In the genomic region with DNA sequence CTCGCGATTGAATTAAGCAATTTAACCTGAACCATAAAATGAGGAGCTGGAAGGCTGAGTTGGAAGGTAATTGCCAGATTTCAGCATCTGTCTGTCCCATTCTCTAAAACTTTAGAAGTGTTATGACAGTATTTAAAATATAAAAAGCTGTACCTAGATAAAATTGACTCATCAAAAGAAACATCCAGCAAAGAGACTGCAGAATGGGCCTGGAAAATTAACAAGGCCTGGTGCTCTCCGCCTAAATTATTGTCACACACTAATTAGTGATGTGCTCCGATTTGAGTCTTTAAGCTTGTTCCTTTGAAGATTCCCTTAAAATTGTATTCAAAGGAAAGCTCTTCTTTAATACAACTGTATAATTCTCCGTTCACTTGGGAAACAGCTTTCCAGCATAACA, we compare ENCODE assay signal across 20 mouse cellular contexts.
"Had no signal": no experiment of that assay in that cellular context is flagged by ENCODE, and none has a peak within 500 bp of the region (broad histone marks: within the 10 kb centered on the region; RNA-seq: fewer than 3 reads in every experiment).

No protein-coding gene starts in this region.

- ATAC-seq: liver, postnatal 0 days; lung, postnatal 0 days; midbrain, embryonic 15.5 days had no signal

- H3K27me3 ChIP-seq: limb, embryonic 12.5 days; limb, embryonic 15.5 days; midbrain, embryonic 15.5 days; neural tube, embryonic 13.5 days; stomach, embryonic 15.5 days had no signal

- H3K27ac ChIP-seq: limb, embryonic 12.5 days; limb, embryonic 15.5 days; liver, embryonic 14.5 days; macrophage; midbrain, embryonic 15.5 days; neural tube, embryonic 13.5 days; stomach, embryonic 15.5 days had no signal

- H3K9ac ChIP-seq: limb, embryonic 12.5 days; limb, embryonic 15.5 days; liver, embryonic 14.5 days; liver, postnatal 0 days; lung, embryonic 14.5 days; midbrain, embryonic 15.5 days; neural tube, embryonic 13.5 days; stomach, embryonic 15.5 days had no signal

- H3K36me3 ChIP-seq: limb, embryonic 12.5 days; limb, embryonic 15.5 days; midbrain, embryonic 15.5 days; neural tube, embryonic 13.5 days; stomach, embryonic 15.5 days had no signal

- DNase-seq: kidney, adult 9 months; kidney, postnatal 14 days; kidney, postnatal 4 days; left cerebral cortex, postnatal 4 days; liver, postnatal 0 days; lung, embryonic 14.5 days; retina, postnatal 1 day; right cerebral cortex, postnatal 25 days; spleen, adult 18-20 months; thymus, postnatal 36 days had no signal

- H3K4me3 ChIP-seq: limb, embryonic 12.5 days; limb, embryonic 15.5 days; midbrain, embryonic 15.5 days; myocyte; neural tube, embryonic 13.5 days; stomach, embryonic 15.5 days had no signal

- H3K4me2 ChIP-seq: limb, embryonic 12.5 days; limb, embryonic 15.5 days; liver, embryonic 11.5 days; lung, embryonic 14.5 days; midbrain, embryonic 15.5 days; neural tube, embryonic 13.5 days; stomach, embryonic 15.5 days had no signal

- H3K9me3 ChIP-seq: limb, embryonic 12.5 days; limb, embryonic 15.5 days; midbrain, embryonic 15.5 days; neural tube, embryonic 13.5 days; stomach, embryonic 15.5 days had no signal

- H3K4me1 ChIP-seq: limb, embryonic 12.5 days; limb, embryonic 15.5 days; midbrain, embryonic 15.5 days; neural tube, embryonic 13.5 days; stomach, embryonic 15.5 days had no signal
